Mouse (Mus musculus) hindbrain, embryonic 16.5 days (tissue): ENCODE measurements around the gene Cd82. TPM values are rescaled to one million over a fixed set of nuclear protein-coding genes. Genes with fewer than 3 reads are reported as not detected.

Experiments used
- ATAC-seq: fragments of 200-750 bp; cut with Nextera tagmentation; 2 replicates; pipeline ENCODE4 v1.8.0; 2017; ENCODE audit warnings: moderate TSS enrichment, moderate library complexity
- H3K27ac ChIP-seq: fragments of 300-500 bp; sonication (generic); 2 replicates; pipeline ENCODE4 v1.5.1; 2014; ENCODE audit warnings: low read depth, mild to moderate bottlenecking, control low read depth, low read length, moderate library complexity
- H3K27me3 ChIP-seq: fragments of 300-500 bp; sonication (generic); replicated peaks from 2 replicates; pipeline ENCODE4 v1.6.1; 2014; ENCODE audit warnings: low read length; ENCODE audit not compliant: control insufficient read depth, insufficient read depth
- H3K36me3 ChIP-seq: fragments of 300-500 bp; sonication (generic); 2 replicates; pipeline ENCODE4 v1.6.1; 2014; ENCODE audit warnings: mild to moderate bottlenecking, low read length, moderate library complexity, mixed read lengths; ENCODE audit not compliant: control insufficient read depth, insufficient read depth
- H3K4me1 ChIP-seq: fragments of 300-500 bp; sonication (generic); 2 replicates; pipeline ENCODE4 v1.6.1; 2014; ENCODE audit warnings: low read depth, low read length; ENCODE audit not compliant: control insufficient read depth, insufficient read depth
- H3K4me2 ChIP-seq: fragments of 300-500 bp; sonication (generic); 2 replicates; pipeline ENCODE4 v1.6.1; 2014; ENCODE audit warnings: mild to moderate bottlenecking, low read length, control low read depth, moderate library complexity
- H3K4me3 ChIP-seq: fragments of 300-500 bp; sonication (generic); 2 replicates; pipeline ENCODE4 v1.5.1; 2014; ENCODE audit warnings: mild to moderate bottlenecking, low read length, control low read depth, moderate library complexity
- H3K9ac ChIP-seq: fragments of 300-500 bp; sonication (generic); 2 replicates; pipeline ENCODE4 v1.6.1; 2014; ENCODE audit warnings: low read depth, mild to moderate bottlenecking, control low read depth, low read length, moderate library complexity
- H3K9me3 ChIP-seq: fragments of 300-500 bp; sonication (generic); 2 replicates; pipeline ENCODE4 v1.6.1; 2014; ENCODE audit warnings: mild to moderate bottlenecking, low read length, moderate library complexity; ENCODE audit not compliant: control insufficient read depth
- WGBS: fragments of 180-500 bp; shearing (Covaris S2); extraction: QIAGEN DNeasy Blood & Tissue Kit; methylation state at CpG from one replicate; pipeline ENCODE4 v1.1.7; 2014; 5-methylcytosine and 5-hydroxymethylcytosine counted together
- polyA plus RNA-seq: library from polyadenylated mRNA; unstranded; fragments of >200 nt; fragmentation: Nextera tagmentation; extraction: Ambion mirVana; gene quantifications from 2 replicates; pipeline ENCODE4 v1.2.1, GENCODE M21; 2015

The Cd82 gene
- polyA plus RNA-seq, 1 experiment from 2014 or later = 24.5 TPM

- ATAC-seq = no peak
- 80% methylated on average over 3 of the region's 3 CpGs for WGBS
- no peak overlapping the region for H3K9ac ChIP-seq
Observed at GRCm38 (mm10) chr2:93493541-93493940, 30.6 kb upstream of the Cd82 start.

GRCm38 (mm10) chr2:93490516-93490915 is 27.6 kb upstream of the Cd82 start:
- H3K36me3 ChIP-seq = no peaks in the 10 kb centered on the region
- no peak overlapping the region for H3K27ac ChIP-seq
- no peak overlapping the region for H3K4me2 ChIP-seq
- no peak overlapping the region for H3K4me3 ChIP-seq
- no peaks in the 10 kb centered on the region; the same call in 1 of the 2 replicates for H3K4me1 ChIP-seq
- H3K27me3 ChIP-seq = no peaks in the 10 kb centered on the region
- H3K9ac ChIP-seq = no peak overlapping the region
- ATAC-seq = no peak
- no peaks in the 10 kb centered on the region for H3K9me3 ChIP-seq
- 87% methylated on average over 2 of the region's 2 CpGs for WGBS

More at GRCm38 (mm10) chr2:93493541-93493940, 30.6 kb upstream of the Cd82 start:
- Histone ChIP-seq H3K4me1 (no peaks in the 10 kb centered on the region; the same call in 1 of the 2 replicates), H3K9me3 (no peaks in the 10 kb centered on the region), H3K27me3 (no peaks in the 10 kb centered on the region), H3K27ac (no peak overlapping the region), H3K4me3 (no peak overlapping the region), H3K4me2 (no peak overlapping the region), H3K36me3 (no peaks in the 10 kb centered on the region)

GRCm38 (mm10) chr2:93488911-93489587 is 26.1 kb upstream of the Cd82 start:
- 33% methylated on average over 19 of the region's 19 CpGs for WGBS
- Histone ChIP-seq H3K36me3 (no peaks in the 10 kb centered on the region), H3K27me3 (no peaks in the 10 kb centered on the region), H3K4me3 (no peak overlapping the region), H3K9ac (no peak overlapping the region), H3K4me2 (no peak overlapping the region), H3K9me3 (no peaks in the 10 kb centered on the region), H3K4me1 (no peaks in the 10 kb centered on the region; the same call in 1 of the 2 replicates), H3K27ac (no peak overlapping the region)
- ATAC-seq = 0 out of 2 replicates have a peak, but pooled peaks have one; percentile 30

GRCm38 (mm10) chr2:93485459-93485858 is 22.5 kb upstream of the Cd82 start:
- WGBS = 45% methylated on average over 9 of the region's 9 CpGs
- no peak for ATAC-seq
- Histone ChIP-seq H3K4me2 (no peak overlapping the region), H3K9me3 (no peaks in the 10 kb centered on the region), H3K36me3 (no peaks in the 10 kb centered on the region), H3K9ac (no peak overlapping the region), H3K27me3 (no peaks in the 10 kb centered on the region), H3K4me3 (no peak overlapping the region), H3K27ac (no peak overlapping the region), H3K4me1 (peaks cover 4% of the 10 kb centered on the region; the same call in 1 of the 2 replicates)

- Histone ChIP-seq H3K4me1 (peaks cover 4% of the 10 kb centered on the region; the same call in 1 of the 2 replicates), H3K9me3 (no peaks in the 10 kb centered on the region), H3K27me3 (no peaks in the 10 kb centered on the region), H3K4me3 (no peak overlapping the region), H3K36me3 (no peaks in the 10 kb centered on the region), H3K27ac (no peak overlapping the region), H3K9ac (no peak overlapping the region; the same call in 1 of the 2 replicates), H3K4me2 (no peak overlapping the region)
- ATAC-seq = no peak
- 41% methylated on average over 6 of the region's 6 CpGs for WGBS
Observed at GRCm38 (mm10) chr2:93482036-93482644, 19.2 kb upstream of the Cd82 start.

GRCm38 (mm10) chr2:93478744-93479143 is 15.8 kb upstream of the Cd82 start:
- peaks cover 6% of the 10 kb centered on the region; the same call in 1 of the 2 replicates for H3K4me1 ChIP-seq
- no peak overlapping the region for H3K4me2 ChIP-seq
- no peak for ATAC-seq
- H3K36me3 ChIP-seq = no peaks in the 10 kb centered on the region
- no peaks in the 10 kb centered on the region for H3K9me3 ChIP-seq
- H3K27ac ChIP-seq = no peak overlapping the region
- no peaks in the 10 kb centered on the region for H3K27me3 ChIP-seq
- 79% methylated on average over 5 of the region's 5 CpGs for WGBS
- no peak overlapping the region for H3K4me3 ChIP-seq
- H3K9ac ChIP-seq = no peak overlapping the region

- Histone ChIP-seq H3K4me3 (no peak overlapping the region), H3K4me2 (no peak overlapping the region), H3K27me3 (no peaks in the 10 kb centered on the region), H3K9me3 (no peaks in the 10 kb centered on the region), H3K36me3 (no peaks in the 10 kb centered on the region), H3K4me1 (peaks cover 6% of the 10 kb centered on the region; the same call in 1 of the 2 replicates), H3K9ac (no peak overlapping the region), H3K27ac (no peak overlapping the region)
- ATAC-seq = no peak
- WGBS = 50% methylated on average over 7 of the region's 7 CpGs
Observed at GRCm38 (mm10) chr2:93477519-93477918, 14.6 kb upstream of the Cd82 start.

GRCm38 (mm10) chr2:93476487-93476886 is 13.5 kb upstream of the Cd82 start:
- ATAC-seq = no peak
- H3K36me3 ChIP-seq = no peaks in the 10 kb centered on the region
- H3K9me3 ChIP-seq = no peaks in the 10 kb centered on the region
- H3K4me3 ChIP-seq = no peak overlapping the region
- peaks cover 2% of the 10 kb centered on the region; the same call in 1 of the 2 replicates for H3K4me1 ChIP-seq
- H3K9ac ChIP-seq = no peak overlapping the region
- H3K27me3 ChIP-seq = no peaks in the 10 kb centered on the region
- WGBS = 84% methylated on average over 7 of the region's 7 CpGs
- no peak overlapping the region for H3K4me2 ChIP-seq
- no peak overlapping the region for H3K27ac ChIP-seq

- Histone ChIP-seq H3K4me1 (peaks cover 2% of the 10 kb centered on the region; the same call in 1 of the 2 replicates), H3K27me3 (no peaks in the 10 kb centered on the region), H3K9me3 (no peaks in the 10 kb centered on the region), H3K9ac (no peak overlapping the region), H3K27ac (no peak overlapping the region), H3K4me3 (no peak overlapping the region), H3K36me3 (no peaks in the 10 kb centered on the region), H3K4me2 (no peak overlapping the region)
- ATAC-seq = peak; percentile 58
- under 1% methylated on average over 11 of the region's 11 CpGs for WGBS
Observed at GRCm38 (mm10) chr2:93475040-93475439, 12.1 kb upstream of the Cd82 start.
